Mouse (Mus musculus) embryonic stem cell, embryonic (primary cell): ENCODE measurements around the gene Irak1.

ENCODE experiments used
- CTCF ChIA-PET, 4 experiments: fragments of 300-600 bp in 2 of 4; fragments of 350-600 bp in 2 of 4; sonication (Branson Sonifier 250); formaldehyde crosslinking; loops; one replicate each; lab custom pipeline; 2022; ENCODE audit warnings: inconsistent platforms in 2 of 4; lab: Charles Lee
- POLR2A ChIA-PET, 4 experiments: fragments of 300-600 bp in 2 of 4; fragments of 350-600 bp in 2 of 4; sonication (Branson Sonifier 250); formaldehyde crosslinking; loops; one replicate each; lab custom pipeline; 2022; ENCODE audit warnings: antibody characterized with exemption in 4 of 4, inconsistent platforms in 1 of 4; lab: Charles Lee

Gene Irak1

GRCm38 (mm10) chrX:74023188-74024049, at the start of gene Irak1:
TSS of gene Irak1 (minus strand) at chrX:74023918.
- CTCF ChIA-PET, result interaction anchor here (0.5 to 1.7 kb wide), 23 partner anchors 8 to 970 kb away, joined by 3 to 13 read pairs (median 3); partner anchors contain the start of gene Renbp (in 1 of the 4)
- POLR2A ChIA-PET, result interaction anchor here (0.6 to 5.9 kb wide), 75 partner anchors 8 to 406 kb away, joined by 3 to 75 read pairs (median 4); partner anchors contain the start of genes Hcfc1 (in 3 of the 4), Renbp (in 3 of the 4), Rpl10 (in 3 of the 4) and G6pdx (in 2 of the 4)

GRCm38 (mm10) chrX:74070794-74071193, 47.1 kb upstream of the Irak1 start:
- ChIA-PET CTCF (no interaction called here), POLR2A (interaction anchor here in 1 of 4 experiments (0.6 to 1.1 kb wide), 2 partner anchors 104 to 957 kb away, joined by 3 to 5 read pairs; no protein-coding TSS in a partner anchor)

GRCm38 (mm10) chrX:74067891-74068290, 44.2 kb upstream of the Irak1 start:
- ChIA-PET POLR2A (interaction anchor here in 1 of 4 experiments (1.9 kb wide), 1 partner anchor 44 kb away, joined by 6 read pairs; the partner anchor contains the start of gene Irak1), CTCF (interaction anchor here in 1 of 4 experiments (0.6 kb wide), 1 partner anchor 63 kb away, joined by 3 read pairs; no protein-coding TSS in a partner anchor)

GRCm38 (mm10) chrX:74045107-74045506, 21.4 kb upstream of the Irak1 start:
- POLR2A ChIA-PET, result interaction anchor here in 3 of 4 experiments (0.7 to 1.6 kb wide), 7 partner anchors 11 to 88 kb away, joined by 3 to 4 read pairs (median 3); partner anchors contain the start of gene Irak1 (in 2 of the 3)
- CTCF ChIA-PET, result no interaction called here

- ChIA-PET CTCF (no interaction called here), POLR2A (interaction anchor here in 2 of 4 experiments (1.1 to 2.5 kb wide), 2 partner anchors 14 to 15 kb away, joined by 3 to 9 read pairs; partner anchors contain the start of gene Irak1 (in 1 of the 2))
Observed at GRCm38 (mm10) chrX:74037702-74038375, 14.1 kb upstream of the Irak1 start.

GRCm38 (mm10) chrX:74030000-74030399, 6.3 kb upstream of the Irak1 start:
- ChIA-PET POLR2A (no interaction called here), CTCF (no interaction called here)

- CTCF ChIA-PET, result interaction anchor here in 3 of 4 experiments (0.6 to 1.7 kb wide), 11 partner anchors 8 to 969 kb away, joined by 3 to 13 read pairs (median 5); partner anchors contain the start of gene Renbp (in 1 of the 3)
- POLR2A ChIA-PET, result interaction anchor here in 3 of 4 experiments (0.6 to 5.9 kb wide), 54 partner anchors 7 to 407 kb away, joined by 3 to 75 read pairs (median 5); partner anchors contain the start of genes Hcfc1 (in 3 of the 3), Rpl10 (in 3 of the 3), G6pdx (in 2 of the 3) and Arhgap4 (in 1 of the 3)
Observed at GRCm38 (mm10) chrX:74022795-74023187, 927 bp downstream of the Irak1 start.

- CTCF ChIA-PET, result interaction anchor here in 3 of 4 experiments (0.6 to 1.3 kb wide), 6 partner anchors 9 to 215 kb away, joined by 3 to 7 read pairs (median 3); partner anchors contain the start of genes Arhgap4 (in 1 of the 3), Irak1 (in 1 of the 3) and Naa10 (in 1 of the 3)
- POLR2A ChIA-PET, result interaction anchor here in 3 of 4 experiments (0.5 to 5.3 kb wide), 18 partner anchors 8 to 414 kb away, joined by 3 to 25 read pairs (median 4); partner anchors contain the start of genes Irak1 (in 2 of the 3) and G6pdx (in 1 of the 3)
Observed at GRCm38 (mm10) chrX:74014597-74014996, 9.1 kb downstream of the Irak1 start.

GRCm38 (mm10) chrX:74008063-74008462, 15.7 kb downstream of the Irak1 start:
- ChIA-PET POLR2A (interaction anchor here (0.5 to 8.1 kb wide), 30 partner anchors 9 to 385 kb away, joined by 3 to 75 read pairs (median 5); partner anchors contain the start of genes Hcfc1 (in 3 of the 4), Irak1 (in 3 of the 4), Renbp (in 2 of the 4) and Arhgap4 (in 1 of the 4)), CTCF (interaction anchor here in 2 of 4 experiments (0.7 to 1.2 kb wide), 2 partner anchors 68 to 954 kb away, joined by 3 read pairs; no protein-coding TSS in a partner anchor)

- ChIA-PET CTCF (interaction anchor here in 1 of 4 experiments (0.8 kb wide), 1 partner anchor 243 kb away, joined by 3 read pairs; no protein-coding TSS in a partner anchor), POLR2A (interaction anchor here in 3 of 4 experiments (0.8 to 8.1 kb wide), 21 partner anchors 8 to 315 kb away, joined by 3 to 75 read pairs (median 6); partner anchors contain the start of genes Hcfc1 (in 3 of the 3), Irak1 (in 2 of the 3), Arhgap4 (in 1 of the 3) and Naa10 (in 1 of the 3))
Observed at GRCm38 (mm10) chrX:74006401-74006800, 17.3 kb downstream of the Irak1 start.

- POLR2A ChIA-PET, result interaction anchor here in 3 of 4 experiments (0.7 to 8.1 kb wide), 7 partner anchors 13 to 73 kb away, joined by 3 to 83 read pairs (median 3); partner anchors contain the start of genes Renbp (in 2 of the 3), Hcfc1 (in 1 of the 3) and Irak1 (in 1 of the 3)
- CTCF ChIA-PET, result interaction anchor here in 2 of 4 experiments (0.6 to 1.0 kb wide), 2 partner anchors 19 to 68 kb away, joined by 3 read pairs; no protein-coding TSS in a partner anchor
Observed at GRCm38 (mm10) chrX:74003644-74004043, 20.1 kb downstream of the Irak1 start.

- POLR2A ChIA-PET, result interaction anchor here in 2 of 4 experiments (0.7 to 6.3 kb wide), 10 partner anchors 15 to 71 kb away, joined by 3 to 83 read pairs (median 4); partner anchors contain the start of genes Renbp (in 2 of the 2) and Hcfc1 (in 1 of the 2)
- CTCF ChIA-PET, result no interaction called here
Observed at GRCm38 (mm10) chrX:74001024-74001423, 22.7 kb downstream of the Irak1 start.

- POLR2A ChIA-PET, result interaction anchor here in 3 of 4 experiments (0.6 to 6.3 kb wide), 43 partner anchors 8 to 430 kb away, joined by 3 to 83 read pairs (median 4); partner anchors contain the start of genes Hcfc1 (in 3 of the 3), Renbp (in 3 of the 3), Rpl10 (in 3 of the 3) and Irak1 (in 2 of the 3)
- CTCF ChIA-PET, result interaction anchor here in 3 of 4 experiments (0.6 to 1.2 kb wide), 4 partner anchors 15 to 540 kb away, joined by 3 to 11 read pairs (median 4); partner anchors contain the start of genes Haus7 (in 1 of the 3) and Irak1 (in 1 of the 3)
Observed at GRCm38 (mm10) chrX:73998911-73999869, 24.5 kb downstream of the Irak1 start.

- CTCF ChIA-PET, result no interaction called here
- POLR2A ChIA-PET, result interaction anchor here in 3 of 4 experiments (0.6 to 5.3 kb wide), 4 partner anchors 10 to 20 kb away, joined by 3 to 22 read pairs (median 6); partner anchors contain the start of gene Hcfc1 (in 1 of the 3)
Observed at GRCm38 (mm10) chrX:73977783-73978182, 45.9 kb downstream of the Irak1 start.

- POLR2A ChIA-PET, result interaction anchor here in 1 of 4 experiments (0.5 kb wide), 1 partner anchor 8 kb away, joined by 3 read pairs; no protein-coding TSS in a partner anchor
- CTCF ChIA-PET, result no interaction called here
Observed at GRCm38 (mm10) chrX:73976283-73976682, 47.4 kb downstream of the Irak1 start.
